Mouse (Mus musculus) CD4-positive naive resting alpha-beta T cell, adult 57 days (primary cell): ENCODE results near the gene Vmn2r1. TPM values are rescaled to one million over a fixed set of nuclear protein-coding genes. Genes with fewer than 3 reads are reported as not detected.

ENCODE experiments used
- total RNA-seq: library from RNA; stranded (reverse); gene quantifications from one replicate; pipeline ENCODE4 v1.2.4, GENCODE M21; 2023

The Vmn2r1 gene
- total RNA-seq: not detected

GRCm38 (mm10) chr3:64081247-64081646 lies at the start of gene Vmn2r1:
TSS of gene Vmn2r1 (plus strand) at chr3:64081547.

GRCm38 (mm10) chr3:64141878-64142508 lies 60.6 kb downstream of the Vmn2r1 start, which contains the start of gene Vmn2r2:
TSS of gene Vmn2r2 (minus strand) at chr3:64141928.

Other genes starting within 250 kb of the Vmn2r1 start
- gene Plch1, start 182.1 kb upstream of the Vmn2r1 start, total RNA-seq: 3.6 TPM
- gene E130311K13Rik, start 152.1 kb upstream of the Vmn2r1 start, total RNA-seq: 4.1 TPM
- gene Slc33a1, start 116.8 kb upstream of the Vmn2r1 start, total RNA-seq: 11.6 TPM
- 17.0 TPM for gene Gmps, start 105.4 kb upstream of the Vmn2r1 start, total RNA-seq
- not detected for gene Vmn2r2, start 60.4 kb downstream of the Vmn2r1 start, total RNA-seq
- gene Vmn2r3, start 208.2 kb downstream of the Vmn2r1 start, total RNA-seq: not detected